Mouse (Mus musculus) lung, postnatal 10 days (tissue): ENCODE results near the gene Rasgef1b.

Experiments
- DNase-seq: peaks from one replicate; pipeline ENCODE4 v3.0.0; 2021

Gene Rasgef1b

GRCm38 (mm10) chr5:99599376-99599775 is 129.5 kb downstream of the Rasgef1b start:
- no peak for DNase-seq

DNA sequence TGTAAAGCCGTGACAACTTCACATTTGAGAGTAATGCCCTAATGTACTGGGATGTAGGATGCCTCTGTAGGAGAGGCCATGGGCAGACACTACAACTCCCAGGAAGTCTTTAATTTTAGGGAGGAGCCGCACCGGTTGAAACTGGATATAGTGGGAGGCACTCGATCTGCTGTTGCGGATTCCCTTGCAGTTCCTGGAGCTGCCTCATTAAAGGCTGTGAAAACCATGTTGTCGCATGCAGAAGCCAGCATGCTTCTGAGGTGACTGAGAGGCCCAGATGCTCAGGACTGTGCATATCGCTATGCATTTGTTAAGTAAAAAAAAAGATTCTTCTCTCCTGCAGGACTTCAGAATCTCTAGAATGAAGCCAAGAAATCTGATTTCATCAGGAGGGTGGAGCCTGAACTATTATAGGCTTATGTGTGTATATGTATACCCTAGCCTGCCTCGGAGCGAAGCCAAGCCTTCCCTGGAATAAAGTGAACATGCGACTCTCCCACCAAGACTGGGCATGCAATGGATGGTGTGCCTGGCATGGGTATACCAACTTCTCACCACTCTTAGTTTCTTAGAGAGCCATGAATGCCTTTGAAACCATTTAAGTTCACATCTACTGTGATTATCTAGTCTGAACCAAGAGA is 130.3 kb downstream of the Rasgef1b start:
- no peak for DNase-seq

DNA sequence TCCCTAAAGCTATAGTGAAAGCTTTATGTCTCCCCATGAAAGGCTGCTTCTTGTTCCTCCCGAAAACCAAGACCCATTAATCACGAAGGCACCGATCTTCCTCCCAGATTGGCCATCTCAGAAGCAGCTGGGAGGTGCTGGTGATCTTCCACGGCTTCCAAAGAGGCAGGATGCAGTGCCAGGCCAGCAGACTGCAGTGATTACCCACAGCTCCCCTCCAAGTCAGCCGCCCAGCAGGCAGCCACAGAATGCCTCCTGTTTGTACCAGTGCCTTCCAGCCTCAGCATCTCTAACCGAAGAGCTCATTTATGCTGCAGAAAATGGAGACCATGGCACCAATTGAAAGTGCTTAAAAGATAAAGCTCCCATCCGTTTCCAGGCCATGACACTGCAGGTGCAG is 131.2 kb downstream of the Rasgef1b start:
- DNase-seq = no peak

- no peak for DNase-seq
Measured at GRCm38 (mm10) chr5:99591348-99591747, 137.5 kb downstream of the Rasgef1b start.

GRCm38 (mm10) chr5:99590539-99590938 is 138.3 kb downstream of the Rasgef1b start:
- no peak for DNase-seq

DNA sequence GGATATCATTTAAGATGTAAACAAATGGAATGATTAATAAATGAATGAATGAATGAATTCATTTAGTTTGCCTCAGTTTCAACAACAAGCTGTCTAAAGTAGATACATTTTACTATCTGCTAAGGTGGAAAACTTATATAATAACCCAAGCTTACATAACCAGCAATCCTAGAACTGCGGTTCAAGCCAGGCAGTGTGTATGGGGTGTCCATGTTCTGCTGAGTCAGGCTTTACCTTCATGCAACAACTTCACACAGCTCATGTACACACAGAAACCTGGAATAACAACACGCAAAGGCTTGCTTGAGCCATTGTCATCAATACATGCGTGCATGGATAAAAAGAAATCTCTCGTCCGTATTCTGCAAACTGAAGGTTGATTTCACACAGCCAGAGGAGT is 140.9 kb downstream of the Rasgef1b start:
- DNase-seq = no peak

DNA sequence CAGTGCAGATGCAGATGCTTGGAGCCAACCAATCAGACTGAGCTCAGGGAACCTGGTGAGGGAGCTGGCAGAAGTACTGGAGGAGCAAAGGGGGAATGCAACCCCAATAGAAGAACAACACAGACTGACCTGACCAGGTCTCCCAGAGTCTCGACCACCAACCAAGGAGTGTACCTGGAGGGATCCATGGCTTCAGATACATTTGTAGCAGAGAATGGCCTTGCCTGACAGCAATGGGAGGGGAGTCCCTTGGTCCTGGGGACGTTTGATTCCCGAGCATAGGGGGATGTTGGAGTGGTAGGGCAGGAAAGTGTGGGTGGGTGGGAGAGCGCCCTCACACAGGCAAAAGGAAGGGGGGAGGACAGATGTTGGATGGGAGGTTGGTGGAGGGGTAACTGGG is 141.3 kb downstream of the Rasgef1b start:
- DNase-seq = no peak

DNA sequence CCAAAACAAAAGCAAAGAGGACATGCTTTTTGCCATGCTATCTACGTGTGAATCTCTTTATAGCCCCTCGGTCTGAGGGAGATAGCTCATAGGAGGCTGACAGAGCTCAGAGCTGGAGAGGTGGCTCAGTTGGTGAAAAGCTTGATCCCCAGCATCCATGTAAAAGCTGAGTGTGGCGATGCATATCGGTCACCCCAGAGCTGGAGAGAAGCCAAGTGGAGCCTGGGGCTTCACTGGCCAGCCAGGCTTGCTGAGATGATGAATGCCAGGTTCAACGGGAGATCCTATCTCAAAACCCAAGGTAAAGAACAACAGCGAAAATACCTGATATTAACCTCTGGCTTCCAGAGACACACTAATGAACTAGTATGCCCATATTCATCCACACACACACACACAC is 142.6 kb downstream of the Rasgef1b start:
- DNase-seq = no peak

- peak; percentile 41 for DNase-seq
Measured at GRCm38 (mm10) chr5:99585166-99585898, 143.5 kb downstream of the Rasgef1b start.

- DNase-seq = peak; percentile 41
Measured at GRCm38 (mm10) chr5:99584266-99584665, 144.6 kb downstream of the Rasgef1b start.

DNA sequence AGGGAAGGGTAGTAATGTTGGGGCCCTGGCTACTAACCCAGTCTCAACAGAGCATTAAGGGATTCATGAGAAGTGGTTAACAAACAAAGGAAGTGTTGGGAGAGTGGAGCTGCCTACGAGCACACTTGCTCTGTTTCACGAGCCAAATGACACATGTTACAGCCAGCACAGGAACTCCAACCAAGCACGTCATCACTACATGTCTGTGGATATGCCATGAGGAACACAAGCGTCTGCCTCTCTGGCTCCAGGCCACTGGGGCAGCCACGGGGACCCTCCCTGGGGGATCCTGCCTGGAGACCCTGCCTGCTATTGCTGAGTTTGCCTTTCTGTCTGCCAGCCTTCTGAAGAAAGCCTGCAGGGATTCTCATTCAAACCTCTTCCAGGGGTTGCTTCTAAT is 146.8 kb downstream of the Rasgef1b start:
- no peak for DNase-seq

DNA sequence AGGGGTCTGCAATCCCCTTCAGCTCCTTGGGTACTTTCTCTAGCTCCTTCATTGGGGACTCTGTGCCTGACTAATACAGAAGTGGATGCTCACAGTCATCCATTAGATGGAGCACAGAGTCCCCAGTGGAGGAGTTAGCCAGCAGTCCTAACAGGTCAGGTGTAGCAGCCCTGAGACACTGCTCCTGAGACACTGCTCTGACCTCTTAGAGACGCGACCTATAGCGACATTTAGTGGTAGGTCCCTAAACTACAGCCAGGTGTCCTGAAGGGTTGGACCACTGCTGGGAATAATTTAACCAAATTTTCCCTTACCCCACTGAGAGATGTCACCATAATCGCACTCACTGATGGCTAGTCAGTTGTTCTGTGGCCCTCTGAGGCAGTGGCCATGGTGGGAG is 150.2 kb downstream of the Rasgef1b start:
- peak; percentile 76 for DNase-seq

DNA sequence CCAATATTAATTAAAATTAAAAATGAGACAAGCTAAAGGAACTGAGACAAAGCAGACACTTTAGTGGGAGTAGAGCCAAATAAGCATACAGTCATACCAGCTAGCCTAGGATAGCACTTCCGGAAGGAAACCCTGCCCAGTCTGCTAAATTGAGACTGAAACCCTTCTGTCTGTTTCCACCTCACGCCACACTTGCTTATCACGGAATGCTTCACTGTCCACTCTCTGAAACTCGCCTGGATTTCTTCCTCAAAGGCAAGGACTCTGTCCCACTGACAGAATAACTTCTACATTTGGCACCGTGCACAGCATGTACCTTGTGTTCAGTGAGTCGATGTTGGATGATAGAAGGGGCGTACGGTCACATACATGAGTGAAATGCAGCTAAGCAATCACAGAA is 153.0 kb downstream of the Rasgef1b start:
- DNase-seq = peak; percentile 5

DNA sequence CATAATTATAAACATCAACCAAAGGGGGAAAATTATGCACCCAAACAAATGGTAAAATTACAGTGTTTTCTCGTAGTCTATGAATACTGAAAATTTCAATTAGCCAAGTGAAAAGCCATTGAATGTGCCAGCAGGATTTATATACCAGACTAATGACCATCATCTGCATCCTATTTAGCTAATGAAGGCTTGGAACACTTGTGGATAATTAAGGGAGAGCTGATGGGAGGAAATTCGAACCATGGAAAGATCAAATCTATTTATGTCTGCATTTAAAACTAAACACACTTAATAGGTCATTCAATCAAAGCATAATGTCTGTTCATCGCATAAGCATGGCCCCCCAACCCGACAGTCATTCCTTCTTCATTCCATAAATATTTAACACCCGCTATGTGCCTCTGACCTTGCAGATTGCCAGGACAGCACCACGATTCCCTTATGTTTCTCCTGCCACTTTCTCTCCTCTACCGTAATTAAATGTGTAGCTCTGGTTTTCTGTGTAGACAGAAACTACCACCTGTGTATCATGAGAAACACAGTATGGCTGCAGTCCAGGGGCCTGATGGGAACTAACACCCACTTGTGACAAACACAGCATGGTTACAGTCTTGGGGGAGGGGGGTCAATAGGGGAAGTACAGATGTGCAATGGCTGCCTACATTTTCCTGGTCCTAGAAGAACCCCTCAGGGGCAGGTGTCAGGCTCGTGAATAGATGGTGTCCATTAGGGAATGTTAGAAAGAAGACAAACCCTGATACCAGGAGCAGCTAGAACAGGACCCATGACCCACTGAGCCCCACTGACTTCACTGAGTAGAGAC is 164.2 kb downstream of the Rasgef1b start:
- no peak for DNase-seq

DNA sequence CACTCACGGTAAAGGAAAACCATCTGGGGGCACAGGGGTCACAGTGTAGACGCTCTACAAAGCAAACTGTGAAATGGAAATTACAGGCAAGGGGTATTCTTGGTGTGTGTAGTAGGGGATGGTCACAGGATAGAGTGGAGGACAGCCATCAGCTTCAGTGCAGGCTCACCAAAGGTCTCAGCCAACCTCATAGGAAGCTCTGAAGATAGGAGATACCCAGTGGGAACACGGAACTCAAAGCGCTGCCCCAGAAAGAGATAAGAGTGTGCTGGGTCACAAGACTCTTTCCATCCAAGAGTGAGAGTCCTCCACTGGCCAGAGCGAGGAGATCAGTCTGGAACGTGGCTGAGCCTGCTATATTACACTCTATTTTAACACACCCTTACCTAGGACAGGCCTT is 166.8 kb downstream of the Rasgef1b start:
- no peak for DNase-seq

- no peak for DNase-seq
Measured at GRCm38 (mm10) chr5:99559814-99560213, 169.1 kb downstream of the Rasgef1b start.

- no peak for DNase-seq
Measured at GRCm38 (mm10) chr5:99558231-99558630, 170.6 kb downstream of the Rasgef1b start.

- no peak for DNase-seq
Measured at GRCm38 (mm10) chr5:99552645-99553044, 176.2 kb downstream of the Rasgef1b start.

- no peak for DNase-seq
Measured at GRCm38 (mm10) chr5:99544664-99545494, 184.0 kb downstream of the Rasgef1b start.

DNA sequence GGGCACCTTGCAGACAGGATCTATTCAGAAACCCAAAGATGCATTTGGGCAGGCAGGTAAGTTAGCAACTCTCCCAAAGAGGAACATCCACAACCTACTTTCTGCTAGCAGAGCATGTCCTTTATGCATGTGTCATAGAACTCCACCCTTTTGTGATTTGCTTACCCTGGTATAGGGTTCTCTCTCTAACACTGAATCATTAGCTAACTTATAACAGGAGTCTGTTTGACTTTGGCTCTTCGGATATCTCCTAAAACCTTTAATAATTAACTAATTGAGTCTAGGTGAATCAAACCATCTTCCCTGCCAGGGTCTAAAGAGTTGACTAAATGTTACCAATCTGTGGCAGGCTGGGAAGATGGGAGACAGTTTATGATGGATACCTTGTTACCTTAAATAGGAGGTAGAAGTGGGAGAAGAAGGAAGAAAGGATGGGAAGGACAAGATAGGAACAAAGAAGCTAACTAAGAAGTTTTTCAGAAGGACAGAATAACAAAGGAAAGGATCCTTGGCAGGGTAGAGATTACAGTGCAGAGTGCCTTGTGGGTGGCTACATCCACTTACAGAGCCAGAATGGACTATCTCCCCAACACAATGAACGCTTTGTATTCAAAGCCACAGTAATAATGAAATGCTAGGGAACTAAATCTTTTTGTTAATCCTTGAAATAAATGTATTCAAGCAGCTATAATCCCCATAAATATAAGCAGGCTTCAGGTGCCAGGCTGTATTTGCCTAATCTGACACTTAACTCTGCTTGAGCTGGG is 186.7 kb downstream of the Rasgef1b start:
- DNase-seq = no peak

DNA sequence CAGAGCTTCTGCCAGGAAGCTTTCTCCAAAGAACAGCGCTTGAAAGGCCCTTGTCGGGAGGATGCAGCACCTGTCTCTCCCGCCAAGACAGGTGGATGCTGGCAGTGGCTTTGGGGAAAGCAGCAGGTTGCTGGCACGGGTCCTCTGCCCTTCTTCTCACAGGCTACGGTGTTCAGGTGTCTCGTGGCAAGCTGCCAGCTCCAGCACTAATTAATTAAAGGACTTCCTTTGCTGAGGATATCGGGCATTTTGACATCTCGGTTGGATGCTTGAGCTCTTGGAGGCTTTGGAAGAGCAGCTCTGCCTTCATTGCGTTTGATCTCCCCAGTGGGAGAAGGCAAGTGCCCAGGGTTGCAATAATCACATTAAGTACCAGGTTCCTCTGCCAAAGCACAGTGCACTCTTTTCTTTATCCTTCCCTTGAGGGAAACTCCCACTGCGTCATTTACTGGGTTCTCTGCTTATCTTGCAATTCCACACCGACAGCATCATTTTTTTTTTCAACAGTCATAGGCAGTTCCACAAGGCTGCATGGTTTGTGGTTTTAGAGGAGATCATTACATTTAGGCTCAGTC is 187.5 kb downstream of the Rasgef1b start:
- no peak for DNase-seq

DNA sequence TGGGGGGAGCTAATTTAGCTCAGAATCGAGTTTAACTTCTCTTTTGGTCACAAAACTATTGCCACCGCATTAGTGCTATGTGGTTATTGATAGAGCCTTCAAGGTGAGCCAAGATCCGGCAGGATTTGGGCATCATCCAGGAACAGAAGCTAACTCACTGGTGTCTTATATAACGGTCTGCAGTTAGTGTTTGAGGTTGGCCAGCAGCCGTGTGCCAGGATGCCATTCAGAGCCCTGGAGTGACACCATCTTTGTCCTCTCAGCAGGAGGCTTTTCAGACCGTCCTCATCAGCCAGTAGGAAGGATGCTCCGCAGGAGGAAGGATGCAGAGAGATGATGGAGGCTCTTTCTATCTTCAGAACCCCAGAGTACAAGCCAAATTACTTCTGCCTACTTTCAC is 195.4 kb downstream of the Rasgef1b start:
- DNase-seq = no peak
